Mouse (Mus musculus) 416B (cell line): ENCODE results near the gene Tssk6.

Experiments used
- DNase-seq: peaks from one replicate; pipeline ENCODE4 v3.0.0; 2011; ENCODE audit warnings: low read depth

Tssk6 gene

GRCm38 (mm10) chr8:69902163-69903062, at the start of gene Tssk6, which contains the start of the genes Ndufa13 and Yjefn3:
Gene Tssk6, plus strand, starts transcription at chr8:69902184.
Gene Ndufa13, minus strand, starts transcription at chr8:69902558.
Gene Yjefn3, minus strand, starts transcription at chr8:69902712.
- DNase-seq: peak; percentile 46

DNA sequence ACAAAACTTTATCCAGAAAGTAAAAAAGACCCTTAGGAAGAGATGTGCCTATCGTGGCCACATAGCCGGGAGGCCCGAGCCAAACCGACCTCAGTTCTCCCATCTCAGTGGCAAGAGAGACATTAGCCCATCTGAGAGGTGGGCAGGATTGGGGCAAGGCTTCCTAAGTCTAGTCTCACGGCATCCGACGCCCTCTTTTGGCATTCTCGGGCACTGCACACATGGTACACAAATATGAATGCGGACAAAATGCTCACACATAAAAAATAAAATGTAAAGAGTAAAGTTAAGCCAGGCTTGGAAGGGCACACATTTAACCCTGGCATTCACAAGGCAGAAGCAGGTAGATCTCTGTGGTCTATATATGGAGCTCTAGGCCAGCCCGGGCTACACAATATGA, 48.1 kb upstream of the Tssk6 start:
- DNase-seq: peak; percentile 31

GRCm38 (mm10) chr8:69860807-69861206, 41.2 kb upstream of the Tssk6 start:
- DNase-seq: peak; percentile 37

DNA sequence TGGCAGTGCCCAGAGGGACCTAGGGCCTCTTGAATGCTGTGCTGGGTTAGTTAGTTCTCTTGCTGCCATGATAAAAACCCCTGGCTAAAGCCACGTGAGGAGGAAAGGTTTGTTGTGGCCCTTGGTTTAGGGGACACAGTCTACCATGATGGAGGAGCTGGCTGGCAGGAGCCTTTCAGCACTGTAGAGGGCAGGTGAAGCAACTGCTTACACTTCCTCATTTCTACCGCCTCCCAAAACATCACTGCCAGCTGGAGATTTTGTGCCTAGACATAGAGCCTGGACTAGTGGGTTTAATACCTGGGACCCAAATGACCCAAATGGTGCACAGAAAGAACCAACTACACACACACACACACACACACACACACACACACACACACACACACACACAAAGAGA, 40.7 kb upstream of the Tssk6 start:
- DNase-seq: peak; percentile 13

GRCm38 (mm10) chr8:69863387-69864020, 38.5 kb upstream of the Tssk6 start:
- DNase-seq: no peak

GRCm38 (mm10) chr8:69864180-69864579, 37.8 kb upstream of the Tssk6 start:
- no peak for DNase-seq

DNA sequence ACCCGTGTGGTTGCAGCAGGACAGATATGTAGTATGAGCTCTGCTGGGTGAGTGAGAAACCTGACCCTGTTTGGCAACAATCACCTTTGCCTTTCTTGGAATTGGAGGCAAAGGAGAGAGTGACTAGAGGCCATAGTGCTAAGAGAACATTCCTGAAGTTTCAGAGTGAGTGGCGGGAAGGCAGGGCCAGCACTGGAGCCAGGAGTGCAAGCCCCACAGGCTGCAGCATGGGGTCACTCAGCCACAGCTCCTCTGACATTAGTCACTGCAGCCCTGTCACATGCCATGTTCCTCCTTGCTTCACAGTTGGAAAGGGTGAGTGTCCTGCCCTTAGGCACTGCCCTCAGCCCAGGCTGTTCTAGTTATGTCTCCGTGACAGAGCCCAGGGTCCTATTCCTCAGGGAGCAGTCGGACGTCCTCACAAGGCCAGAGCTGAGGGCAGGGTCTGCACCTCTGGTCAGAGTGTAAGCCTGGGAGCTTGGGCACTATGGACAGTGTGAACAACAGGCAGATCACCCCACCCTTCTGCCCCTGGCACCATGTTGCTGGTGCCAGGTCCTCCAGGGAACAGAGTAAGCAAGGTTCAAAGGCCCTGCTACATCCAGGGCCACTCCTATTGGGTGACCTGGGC, 34.2 kb upstream of the Tssk6 start:
- DNase-seq: no peak

DNA sequence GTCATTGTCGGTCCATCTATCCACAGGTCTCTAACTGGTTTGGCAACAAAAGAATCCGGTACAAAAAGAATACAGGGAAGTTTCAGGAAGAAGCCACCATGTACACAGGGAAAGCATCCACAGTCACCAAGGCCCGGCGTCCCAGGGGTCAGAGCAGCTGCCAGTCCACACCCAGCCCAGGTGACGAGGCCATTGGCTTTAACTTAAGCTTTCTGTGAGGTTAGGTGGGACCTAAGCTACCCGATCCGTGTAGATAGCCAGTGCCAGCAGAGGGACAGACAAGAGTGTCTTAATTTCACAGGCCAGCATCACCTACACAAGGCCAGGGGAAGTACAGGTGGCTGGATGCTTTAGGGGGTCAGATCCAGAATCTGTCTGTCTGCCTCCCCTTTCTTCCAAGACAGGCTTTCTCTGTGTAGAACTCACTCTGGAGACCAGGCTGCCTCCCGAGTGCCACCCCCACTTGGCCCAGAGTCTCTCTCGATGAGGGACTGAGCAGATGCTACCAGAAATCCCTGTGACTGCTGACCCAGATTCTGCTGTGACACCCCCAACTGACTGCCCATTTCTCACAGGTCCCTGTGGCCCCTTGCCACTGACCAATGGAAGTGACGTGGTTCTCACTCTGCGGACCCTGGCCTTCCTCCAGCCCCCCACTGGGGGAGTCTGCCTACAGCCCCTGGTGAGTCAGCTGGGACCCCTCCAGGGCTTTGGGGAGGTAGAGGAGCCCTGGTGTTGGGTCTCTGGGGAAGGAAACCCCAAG, 31.8 kb upstream of the Tssk6 start:
- DNase-seq: no peak

DNA sequence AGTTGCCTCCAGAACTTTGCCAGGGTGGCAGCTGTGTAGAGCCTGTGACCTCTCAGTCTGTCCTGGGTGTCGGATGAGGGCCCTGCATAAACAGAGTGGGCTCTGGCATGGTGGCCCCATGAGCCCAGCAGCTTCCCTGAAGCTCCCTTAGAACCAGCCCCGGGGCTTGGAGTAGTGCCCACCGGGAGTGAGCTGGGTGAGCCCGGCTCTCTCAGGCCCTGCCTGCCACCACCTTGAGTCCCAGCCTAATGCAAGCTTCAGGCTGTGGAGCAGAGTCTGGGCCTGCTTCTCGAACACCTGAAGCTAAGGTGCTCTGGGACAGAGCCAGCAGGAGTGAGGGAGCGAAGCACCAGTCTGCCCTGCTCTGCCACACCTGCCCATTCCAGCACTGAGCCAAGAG, 31.1 kb upstream of the Tssk6 start:
- DNase-seq: no peak

- DNase-seq: peak; percentile 69
Measured at GRCm38 (mm10) chr8:69874155-69874554, 27.8 kb upstream of the Tssk6 start.

GRCm38 (mm10) chr8:69874654-69875053, 27.3 kb upstream of the Tssk6 start:
- no peak for DNase-seq

GRCm38 (mm10) chr8:69876097-69876496, 25.9 kb upstream of the Tssk6 start:
- DNase-seq: no peak

GRCm38 (mm10) chr8:69876967-69877366, 25.0 kb upstream of the Tssk6 start:
- DNase-seq: no peak

DNA sequence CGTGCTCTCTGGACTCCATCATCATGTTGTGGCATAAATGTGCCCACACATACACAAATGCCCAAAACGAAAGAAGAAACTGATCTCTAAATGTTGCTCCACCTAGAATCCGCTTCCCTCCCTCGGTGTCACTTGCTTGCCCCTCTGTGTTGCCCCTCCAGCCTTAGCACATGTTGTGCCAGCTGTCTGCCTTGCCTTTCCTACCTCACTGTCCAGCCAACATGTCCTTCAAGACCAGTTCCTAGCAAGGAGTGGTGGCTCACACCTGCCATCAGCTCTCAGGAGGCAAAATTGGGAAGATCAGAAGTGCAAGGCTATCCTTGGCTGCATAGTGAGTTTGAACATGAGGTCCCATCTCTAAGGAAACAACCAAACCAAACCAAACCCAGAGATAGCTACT, 24.6 kb upstream of the Tssk6 start:
- no peak for DNase-seq

DNA sequence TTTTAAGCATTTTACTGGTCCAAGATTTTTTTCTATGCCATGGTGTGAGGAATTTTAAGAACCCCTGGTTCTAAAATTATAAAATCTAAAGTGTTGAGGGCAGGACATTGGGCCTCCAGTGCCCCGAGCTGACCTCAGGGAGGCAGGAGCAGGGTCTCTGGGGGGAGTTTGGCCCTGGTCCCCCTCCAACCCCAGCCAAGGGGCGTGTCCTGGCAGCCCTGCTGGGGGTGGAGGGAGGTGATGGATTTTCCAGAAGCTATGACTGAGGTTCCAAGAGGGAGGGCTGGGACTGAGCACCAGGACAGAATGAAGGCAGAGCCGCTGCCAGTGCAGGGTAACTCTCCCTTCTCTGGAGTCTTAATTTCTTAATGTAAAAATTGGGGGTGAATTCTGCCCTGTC, 24.0 kb upstream of the Tssk6 start:
- no peak for DNase-seq

DNA sequence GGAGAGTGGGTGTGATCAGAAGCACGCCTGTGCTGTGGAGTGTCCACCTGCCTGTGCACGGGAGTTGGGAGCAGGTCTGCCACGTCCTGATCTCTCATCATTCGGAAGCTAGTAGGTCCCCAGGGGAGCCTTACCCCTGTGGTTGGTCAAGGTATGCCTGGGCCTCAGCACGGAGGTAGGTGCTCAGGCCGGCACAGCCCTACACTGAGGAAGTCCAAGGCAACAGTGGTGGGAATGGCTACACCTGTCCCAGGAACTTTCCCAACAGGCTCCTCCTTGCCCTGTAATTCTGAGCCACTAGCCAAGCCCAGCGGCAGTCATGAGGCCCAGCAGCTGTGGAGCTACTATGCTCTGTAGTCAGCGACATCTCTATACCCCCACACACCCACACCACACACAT, 22.3 kb upstream of the Tssk6 start:
- DNase-seq: no peak

DNA sequence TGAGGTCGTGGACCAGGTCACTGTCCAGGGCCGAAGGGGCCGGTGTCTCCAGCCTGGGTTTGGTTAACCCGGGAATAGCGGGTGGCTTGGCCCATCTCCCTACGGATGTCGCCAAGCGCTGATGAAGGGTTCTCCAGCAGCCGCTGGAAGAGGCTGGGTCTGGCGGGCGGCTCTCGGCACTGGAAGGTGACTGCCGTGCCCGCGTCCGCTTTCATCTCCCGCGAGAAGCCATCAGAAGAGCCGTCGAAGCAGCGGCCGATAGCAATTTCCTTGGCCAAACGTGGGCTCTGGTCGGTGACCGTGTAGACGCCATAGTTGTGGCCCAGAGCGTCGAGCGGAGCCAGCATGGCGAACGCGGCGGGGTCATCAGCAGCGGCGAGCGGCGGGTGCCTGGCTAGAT, 21.1 kb upstream of the Tssk6 start:
- no peak for DNase-seq

GRCm38 (mm10) chr8:69881261-69881865, 20.6 kb upstream of the Tssk6 start:
- no peak for DNase-seq

DNA sequence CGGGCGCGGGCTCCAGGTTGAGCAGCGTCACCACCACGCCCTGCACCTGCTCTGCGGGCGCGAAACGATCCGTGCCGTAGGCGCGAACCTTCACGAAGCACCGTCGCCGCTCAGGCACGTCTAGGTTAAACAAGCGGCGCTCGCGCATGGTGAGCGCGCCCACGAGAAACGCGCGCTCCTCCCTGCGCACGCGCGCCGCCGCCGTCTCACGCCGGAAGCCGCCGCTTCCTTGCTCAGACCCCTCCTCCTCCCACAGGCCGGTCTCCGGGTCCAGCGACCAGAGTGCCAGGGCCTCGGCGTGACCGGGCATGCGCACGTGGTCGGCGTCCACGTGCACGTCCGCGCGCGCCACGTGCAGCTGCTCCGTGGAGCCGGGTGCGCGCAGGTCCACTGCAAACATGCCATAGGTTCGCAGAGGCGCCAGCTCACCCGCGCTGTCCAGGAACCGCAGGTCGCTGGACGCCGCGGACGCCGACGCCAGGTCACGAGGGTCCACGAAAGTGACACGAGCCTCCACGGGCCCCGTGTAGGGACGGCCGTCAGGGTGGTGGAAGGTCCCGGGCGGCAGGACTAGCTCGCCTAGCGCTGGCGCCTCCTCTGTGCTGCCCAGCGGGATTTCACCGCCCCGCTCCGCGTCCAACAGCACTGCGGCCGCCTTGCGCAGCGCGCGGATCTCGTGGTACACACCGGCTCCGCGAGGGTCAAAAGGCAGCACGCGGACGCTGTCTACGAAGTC, 19.8 kb upstream of the Tssk6 start:
- no peak for DNase-seq

DNA sequence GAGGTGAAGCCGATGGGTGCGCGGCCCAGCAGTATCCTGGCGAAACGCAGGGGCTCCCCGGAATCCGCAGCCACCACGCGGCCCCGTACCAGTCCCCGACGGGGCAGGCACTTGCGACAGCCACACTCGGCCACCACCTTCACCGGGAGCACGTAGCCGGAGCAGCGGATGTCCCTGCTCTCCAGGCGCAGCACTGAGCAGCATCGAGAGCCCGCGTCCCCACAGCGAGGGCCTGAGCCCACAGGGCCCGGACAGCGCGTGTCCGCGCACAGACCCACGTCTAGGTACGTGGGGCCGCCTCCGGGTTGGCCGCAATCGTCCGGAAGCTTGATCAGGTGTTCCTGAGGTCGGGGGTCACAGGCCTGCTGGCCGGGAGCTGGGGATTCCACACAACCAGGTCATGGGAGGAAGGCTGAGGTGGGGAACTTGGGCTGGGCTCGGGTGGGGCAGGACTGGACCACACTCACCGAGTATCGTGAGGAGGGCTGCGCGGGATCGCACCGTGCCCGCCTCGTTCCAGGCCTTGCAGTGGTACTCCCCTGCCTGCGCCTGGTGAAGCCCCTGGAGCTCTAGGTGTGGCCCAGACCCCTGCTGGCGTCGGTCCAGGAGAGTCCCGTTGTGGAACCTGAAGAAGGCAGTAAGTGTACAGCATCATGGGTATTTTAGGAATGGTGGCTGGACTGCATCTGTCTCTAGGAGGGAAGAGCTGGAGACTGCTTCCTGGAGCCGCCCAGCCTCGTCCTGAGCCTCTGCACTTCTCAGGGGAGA, 19.0 kb upstream of the Tssk6 start:
- DNase-seq: no peak
